Comparison of ENCODE assay signal across 8 mouse cellular contexts in genomic region chr19:5367053-5367359, GRCm38 (mm10). TPM values are rescaled to one million over a fixed set of nuclear protein-coding genes. Genes with fewer than 3 reads are reported as not detected.
DNase-seq lines count a peak whose midpoint lies in the region; ATAC-seq and TF ChIP-seq lines count a peak whose summit lies in the region.

Gene Banf1, minus strand, starts transcription at chr19:5367168.

- peak within 1 kb of the TSS; percentile 74 for H3K4me2 ChIP-seq in kidney, postnatal 0 days (ENCODE audit: low read length)
- H3K4me2 ChIP-seq in intestine, embryonic 15.5 days (replicated peaks): peak within 1 kb of the TSS; percentile 92

- no peaks in the 10 kb centered on the region for H3K9me3 ChIP-seq in kidney, postnatal 0 days (replicated peaks; ENCODE audit: low read length)
- H3K9me3 ChIP-seq in intestine, embryonic 15.5 days: no peaks in the 10 kb centered on the region

- no peak for DNase-seq in kidney, postnatal 0 days (ENCODE audit: low spot score)
- no peak for DNase-seq in kidney, postnatal 36 days
- no peak for DNase-seq in adrenal gland, postnatal 25 days
- DNase-seq in gastrocnemius, postnatal 14 days: no peak
- no peak for DNase-seq in spleen, adult 12 weeks (ENCODE audit: low spot score)
- no peak for DNase-seq in ovary, postnatal 14 days (ENCODE audit: low spot score)

- H3K36me3 ChIP-seq in kidney, postnatal 0 days (ENCODE audit: insufficient read depth, low read length): peaks cover 32% of the 10 kb centered on the region
- peaks cover 41% of the 10 kb centered on the region for H3K36me3 ChIP-seq in intestine, embryonic 15.5 days

- peaks cover 13% of the 10 kb centered on the region; the same call in 1 of the 2 replicates for H3K4me1 ChIP-seq in kidney, postnatal 0 days (replicated peaks; ENCODE audit: insufficient read depth, low read length)
- H3K4me1 ChIP-seq in intestine, embryonic 15.5 days (replicated peaks): peaks cover 22% of the 10 kb centered on the region

- peak within 1 kb of the TSS; percentile 95 for H3K27ac ChIP-seq in kidney, postnatal 0 days
- H3K27ac ChIP-seq in intestine, embryonic 15.5 days: peak within 1 kb of the TSS; percentile 94

- no peak; the same call in 1 of the 2 replicates for ATAC-seq in kidney, postnatal 0 days (replicated peaks; ENCODE audit: low FRiP score, low read depth)
- ATAC-seq in intestine, embryonic 15.5 days: no peak; the same call in 1 of the 2 replicates
- peak; percentile 25 for ATAC-seq in megakaryocyte-erythroid progenitor cell, adult 5-6 weeks (replicated peaks; ENCODE audit: low FRiP score, low TSS enrichment, poor library complexity, severe bottlenecking)

- H3K9ac ChIP-seq in kidney, postnatal 0 days (ENCODE audit: low read depth, low read length): peak within 1 kb of the TSS; percentile 73
- peak within 1 kb of the TSS; percentile 76 for H3K9ac ChIP-seq in intestine, embryonic 15.5 days

- TF ChIP-seq CTCF in kidney, postnatal 0 days (IDR thresholded peaks at IDR 0.05; ENCODE audit: low read depth): no peak

- peak within 1 kb of the TSS; percentile 86 for H3K4me3 ChIP-seq in kidney, postnatal 0 days (replicated peaks; ENCODE audit: low read depth, low read length)
- H3K4me3 ChIP-seq in intestine, embryonic 15.5 days (replicated peaks): peak within 1 kb of the TSS; percentile 77

- intact Hi-C loops in gastrocnemius, postnatal 14 days (cut with DNase I; ENCODE audit: low total_unique reads): no loop called here

- under 1% methylated on average over 33 of the region's 33 CpGs for WGBS in kidney, postnatal 0 days
- WGBS in intestine, embryonic 15.5 days: under 1% methylated on average over 33 of the region's 33 CpGs

- no peaks in the 10 kb centered on the region for H3K27me3 ChIP-seq in kidney, postnatal 0 days (ENCODE audit: insufficient read depth, low read length)
- no peaks in the 10 kb centered on the region for H3K27me3 ChIP-seq in intestine, embryonic 15.5 days (replicated peaks)

RNA-seq across cellular contexts. Expression of gene Banf1, which starts in this region (rescaled TPM):
- polyA plus RNA-seq in kidney, postnatal 0 days (2015; fragmentation: Nextera tagmentation; extraction: Ambion mirVana): 344 and 363 TPM in 2 replicates
- 148 and 160 TPM in 2 replicates for total RNA-seq in adrenal gland, postnatal 25 days (2021)
- 100 to 1,000 TPM; 123 to 126 TPM for total RNA-seq in gastrocnemius, postnatal 14 days (2021)
- 474 and 479 TPM in 2 replicates for polyA plus RNA-seq in intestine, embryonic 15.5 days (2015; fragmentation: Nextera tagmentation; extraction: Ambion mirVana)
- total RNA-seq in megakaryocyte-erythroid progenitor cell, adult 5-6 weeks (2014; fragmentation: Nextera tagmentation): 502 and 521 TPM in 2 replicates
- total RNA-seq in megakaryocyte-erythroid progenitor cell, adult 5-6 weeks (2017): 59.8 and 86.9 TPM in 2 replicates
